Mouse (Mus musculus) ES-Bruce4 (cell line): Measurements from ENCODE around the gene Sgsh. TPM values are rescaled to one million over a fixed set of nuclear protein-coding genes. Genes with fewer than 3 reads are reported as not detected.

Experiments used
- H3K27ac ChIP-seq: 2 replicates; pipeline ENCODE4 v1.5.1; 2012; ENCODE audit warnings: low read length, inconsistent platforms; ENCODE audit not compliant: insufficient read depth
- H3K27me3 ChIP-seq: 2 replicates; pipeline ENCODE4 v1.6.1; 2012; ENCODE audit warnings: mild to moderate bottlenecking, low read length, inconsistent platforms; ENCODE audit not compliant: control insufficient read depth, poor library complexity, insufficient read depth, severe bottlenecking
- H3K36me3 ChIP-seq: 2 replicates; pipeline ENCODE4 v1.6.1; 2012; ENCODE audit warnings: inconsistent platforms, mild to moderate bottlenecking, low read length, moderate library complexity; ENCODE audit not compliant: control insufficient read depth, poor library complexity, insufficient read depth, severe bottlenecking
- H3K4me1 ChIP-seq: one replicate; pipeline ENCODE4 v1.8.1; 2011; ENCODE audit warnings: low read length; ENCODE audit not compliant: control insufficient read depth, insufficient read depth
- H3K4me3 ChIP-seq: 2 replicates; pipeline ENCODE4 v1.5.1; 2011; ENCODE audit warnings: low read depth, mild to moderate bottlenecking, low read length
- H3K9ac ChIP-seq: 2 replicates; pipeline ENCODE4 v1.6.1; 2012; ENCODE audit warnings: low read depth, mild to moderate bottlenecking, inconsistent platforms; ENCODE audit not compliant: poor library complexity, severe bottlenecking
- H3K9me3 ChIP-seq: replicated peaks from 2 replicates; pipeline ENCODE4 v1.6.1; 2012; ENCODE audit warnings: mild to moderate bottlenecking, low read length, inconsistent platforms; ENCODE audit not compliant: control insufficient read depth, poor library complexity, insufficient read depth, severe bottlenecking
- CTCF ChIP-seq: IDR thresholded peaks from one replicate; pipeline ENCODE4 v1.8.1; 2011; ENCODE audit warnings: low read depth, low read length
- EP300 ChIP-seq: IDR thresholded peaks from 2 replicates; pipeline ENCODE4 v1.6.1; 2011; ENCODE audit warnings: low read depth, low read length; ENCODE audit not compliant: insufficient read depth
- POLR2A ChIP-seq: IDR thresholded peaks from one replicate; pipeline ENCODE4 v1.8.1; 2011; ENCODE audit warnings: low read length; ENCODE audit not compliant: insufficient read depth
- polyA plus RNA-seq: library from polyadenylated mRNA; stranded (reverse); fragments of >200 nt; gene quantifications from 2 replicates; pipeline ENCODE4 v1.2.4, GENCODE M21; 2011; ENCODE audit warnings: low read depth; ENCODE audit not compliant: missing spikeins, insufficient read depth, insufficient read length

Sgsh gene
- polyA plus RNA-seq, 1 experiment: 3.3 TPM

- H3K9me3 ChIP-seq: no peaks in the 10 kb centered on the region
- peaks cover 10% of the 10 kb centered on the region for H3K4me1 ChIP-seq
- H3K4me3 ChIP-seq: no peak overlapping the region
- no peak overlapping the region for H3K27ac ChIP-seq
- no peaks in the 10 kb centered on the region; the same call in 1 of the 2 replicates for H3K27me3 ChIP-seq
- H3K36me3 ChIP-seq: no peaks in the 10 kb centered on the region
- TF ChIP-seq EP300 (no peak), POLR2A (no peak), CTCF (no peak)
- no peak overlapping the region for H3K9ac ChIP-seq
Measured at GRCm38 (mm10) chr11:119394210-119394609, 38.9 kb upstream of the Sgsh start.

GRCm38 (mm10) chr11:119393483-119393804, 38.1 kb upstream of the Sgsh start:
- Histone ChIP-seq H3K9me3 (no peaks in the 10 kb centered on the region), H3K36me3 (no peaks in the 10 kb centered on the region), H3K9ac (no peak overlapping the region), H3K27ac (no peak overlapping the region), H3K4me1 (peaks cover 10% of the 10 kb centered on the region), H3K27me3 (no peaks in the 10 kb centered on the region; the same call in 1 of the 2 replicates), H3K4me3 (peak overlapping the region; percentile 64; the same call in 1 of the 2 replicates)
- TF ChIP-seq CTCF: no peak
- no peak for TF ChIP-seq POLR2A
- TF ChIP-seq EP300: no peak

- 0 out of 2 replicates have a peak within 1 kb of the TSS, but pooled peaks have one; percentile 20 for H3K9ac ChIP-seq
- no peaks in the 10 kb centered on the region; the same call in 1 of the 2 replicates for H3K27me3 ChIP-seq
- H3K36me3 ChIP-seq: no peaks in the 10 kb centered on the region
- peaks cover 10% of the 10 kb centered on the region for H3K4me1 ChIP-seq
- TF ChIP-seq POLR2A (no peak), CTCF (no peak), EP300 (no peak)
- H3K9me3 ChIP-seq: no peaks in the 10 kb centered on the region
- peak within 1 kb of the TSS; percentile 64 for H3K4me3 ChIP-seq
- H3K27ac ChIP-seq: no peak within 1 kb of the TSS
Measured at GRCm38 (mm10) chr11:119392800-119393482, 37.6 kb upstream of the Sgsh start, which contains the start of gene Rnf213. Gene Rnf213 (plus strand): TSS chr11:119393100.

GRCm38 (mm10) chr11:119392001-119392614, 36.8 kb upstream of the Sgsh start:
- peak overlapping the region; percentile 59 for H3K4me3 ChIP-seq
- H3K27me3 ChIP-seq: no peaks in the 10 kb centered on the region; the same call in 1 of the 2 replicates
- H3K9ac ChIP-seq: no peak overlapping the region
- H3K4me1 ChIP-seq: peaks cover 10% of the 10 kb centered on the region
- H3K36me3 ChIP-seq: no peaks in the 10 kb centered on the region
- TF ChIP-seq CTCF: no peak
- peak; percentile 14 for TF ChIP-seq POLR2A
- peak; percentile 63 for TF ChIP-seq EP300
- H3K27ac ChIP-seq: no peak overlapping the region
- H3K9me3 ChIP-seq: no peaks in the 10 kb centered on the region

GRCm38 (mm10) chr11:119391386-119392000, 36.2 kb upstream of the Sgsh start:
- Histone ChIP-seq H3K4me1 (peaks cover 10% of the 10 kb centered on the region), H3K9me3 (no peaks in the 10 kb centered on the region), H3K9ac (no peak overlapping the region), H3K27ac (no peak overlapping the region), H3K27me3 (no peaks in the 10 kb centered on the region; the same call in 1 of the 2 replicates), H3K36me3 (no peaks in the 10 kb centered on the region), H3K4me3 (peak overlapping the region; percentile 59)
- TF ChIP-seq CTCF (no peak), EP300 (no peak), POLR2A (no peak)
